Mouse (Mus musculus): ENCODE results near the gene 3110009E18Rik. TPM values are rescaled to one million over a fixed set of nuclear protein-coding genes. Genes with fewer than 3 reads are reported as not detected.

Gene 3110009E18Rik
- polyA plus RNA-seq, 1 experiment from 2014 or later = 16.6 TPM

GRCm38 (mm10) chr1:120203836-120204235 is 82.8 kb downstream of the 3110009E18Rik start:
- WGBS = 67% methylated on average over 5 of the region's 5 CpGs
- Histone ChIP-seq H3K27ac (no peak overlapping the region), H3K9ac (no peak overlapping the region), H3K27me3 (replicated peaks) (no peaks in the 10 kb centered on the region), H3K4me2 (no peak overlapping the region), H3K36me3 (no peaks in the 10 kb centered on the region), H3K9me3 (no peaks in the 10 kb centered on the region), H3K4me1 (0 out of 2 replicates have a peak, but pooled peaks cover 4% of the 10 kb centered on the region), H3K4me3 (replicated peaks) (no peak overlapping the region)
- ATAC-seq (ENCODE audit: insufficient read depth, low FRiP score, low read depth) = no peak

- Histone ChIP-seq H3K27me3 (replicated peaks) (no peaks in the 10 kb centered on the region), H3K4me1 (0 out of 2 replicates have a peak, but pooled peaks cover 4% of the 10 kb centered on the region), H3K9me3 (no peaks in the 10 kb centered on the region), H3K4me3 (replicated peaks) (no peak overlapping the region), H3K4me2 (no peak overlapping the region), H3K36me3 (no peaks in the 10 kb centered on the region), H3K27ac (no peak overlapping the region), H3K9ac (no peak overlapping the region)
- ATAC-seq (ENCODE audit: insufficient read depth, low FRiP score, low read depth) = no peak
- 74% methylated on average over 1 of the region's 1 CpGs for WGBS
Measured at GRCm38 (mm10) chr1:120204834-120205233, 83.8 kb downstream of the 3110009E18Rik start.

- Histone ChIP-seq H3K4me1 (0 out of 2 replicates have a peak, but pooled peaks cover 4% of the 10 kb centered on the region), H3K9ac (no peak overlapping the region), H3K4me3 (replicated peaks) (no peak overlapping the region), H3K9me3 (no peaks in the 10 kb centered on the region), H3K36me3 (no peaks in the 10 kb centered on the region), H3K27ac (no peak overlapping the region), H3K27me3 (replicated peaks) (no peaks in the 10 kb centered on the region), H3K4me2 (no peak overlapping the region)
- 65% methylated on average over 6 of the region's 6 CpGs for WGBS
- ATAC-seq (ENCODE audit: insufficient read depth, low FRiP score, low read depth) = no peak
Measured at GRCm38 (mm10) chr1:120207568-120207967, 86.6 kb downstream of the 3110009E18Rik start.

GRCm38 (mm10) chr1:120208502-120209230 is 87.7 kb downstream of the 3110009E18Rik start:
- Histone ChIP-seq H3K27ac (no peak overlapping the region), H3K4me3 (replicated peaks) (no peak overlapping the region), H3K36me3 (no peaks in the 10 kb centered on the region), H3K9ac (no peak overlapping the region), H3K9me3 (no peaks in the 10 kb centered on the region), H3K4me1 (0 out of 2 replicates have a peak, but pooled peaks cover 4% of the 10 kb centered on the region), H3K27me3 (replicated peaks) (no peaks in the 10 kb centered on the region), H3K4me2 (no peak overlapping the region)
- 80% methylated on average over 11 of the region's 11 CpGs for WGBS
- ATAC-seq (ENCODE audit: insufficient read depth, low FRiP score, low read depth) = no peak

- no peaks in the 10 kb centered on the region for H3K9me3 ChIP-seq
- WGBS = 51% methylated on average over 6 of the region's 6 CpGs
- H3K27ac ChIP-seq = no peak overlapping the region
- no peaks in the 10 kb centered on the region for H3K4me1 ChIP-seq
- H3K4me3 ChIP-seq (replicated peaks) = no peak overlapping the region
- no peaks in the 10 kb centered on the region for H3K27me3 ChIP-seq (replicated peaks)
- no peak overlapping the region for H3K4me2 ChIP-seq
- no peak for ATAC-seq (ENCODE audit: insufficient read depth, low FRiP score, low read depth)
- no peak overlapping the region for H3K9ac ChIP-seq
- H3K36me3 ChIP-seq = no peaks in the 10 kb centered on the region
Measured at GRCm38 (mm10) chr1:120220841-120221240, 99.9 kb downstream of the 3110009E18Rik start.

- Histone ChIP-seq H3K4me1 (no peaks in the 10 kb centered on the region), H3K9me3 (no peaks in the 10 kb centered on the region), H3K4me3 (replicated peaks) (no peak overlapping the region), H3K4me2 (no peak overlapping the region), H3K9ac (no peak overlapping the region), H3K27me3 (replicated peaks) (no peaks in the 10 kb centered on the region), H3K27ac (no peak overlapping the region), H3K36me3 (no peaks in the 10 kb centered on the region)
- WGBS = 49% methylated on average over 2 of the region's 2 CpGs
- ATAC-seq (ENCODE audit: insufficient read depth, low FRiP score, low read depth) = no peak
Measured at GRCm38 (mm10) chr1:120221285-120221684, 100.3 kb downstream of the 3110009E18Rik start.

- ATAC-seq (ENCODE audit: insufficient read depth, low FRiP score, low read depth) = no peak
- Histone ChIP-seq H3K27ac (no peak overlapping the region), H3K4me3 (replicated peaks) (no peak overlapping the region), H3K4me1 (no peaks in the 10 kb centered on the region), H3K9ac (no peak overlapping the region), H3K4me2 (no peak overlapping the region), H3K36me3 (no peaks in the 10 kb centered on the region), H3K9me3 (no peaks in the 10 kb centered on the region), H3K27me3 (replicated peaks) (no peaks in the 10 kb centered on the region)
- WGBS = 56% methylated on average over 4 of the region's 4 CpGs
Measured at GRCm38 (mm10) chr1:120223613-120224012, 102.6 kb downstream of the 3110009E18Rik start.

GRCm38 (mm10) chr1:120229723-120230471 is 108.9 kb downstream of the 3110009E18Rik start:
- H3K9me3 ChIP-seq = no peaks in the 10 kb centered on the region
- no peaks in the 10 kb centered on the region for H3K27me3 ChIP-seq (replicated peaks)
- H3K4me1 ChIP-seq = no peaks in the 10 kb centered on the region
- WGBS = 76% methylated on average over 10 of the region's 10 CpGs
- H3K4me2 ChIP-seq = no peak overlapping the region
- no peak overlapping the region for H3K9ac ChIP-seq
- no peaks in the 10 kb centered on the region for H3K36me3 ChIP-seq
- no peak for ATAC-seq (ENCODE audit: insufficient read depth, low FRiP score, low read depth)
- no peak overlapping the region for H3K27ac ChIP-seq
- no peak overlapping the region for H3K4me3 ChIP-seq (replicated peaks)

- no peaks in the 10 kb centered on the region for H3K4me1 ChIP-seq
- no peak overlapping the region for H3K27ac ChIP-seq
- 23% methylated on average over 6 of the region's 6 CpGs for WGBS
- no peak overlapping the region for H3K4me2 ChIP-seq
- H3K27me3 ChIP-seq (replicated peaks) = no peaks in the 10 kb centered on the region
- no peak overlapping the region for H3K4me3 ChIP-seq (replicated peaks)
- peak; percentile 69; the same call in 1 of the 2 replicates for ATAC-seq (ENCODE audit: insufficient read depth, low FRiP score, low read depth)
- no peaks in the 10 kb centered on the region for H3K9me3 ChIP-seq
- H3K9ac ChIP-seq = no peak overlapping the region
- H3K36me3 ChIP-seq = no peaks in the 10 kb centered on the region
Measured at GRCm38 (mm10) chr1:120231334-120231733, 110.3 kb downstream of the 3110009E18Rik start.

- WGBS = 57% methylated on average over 6 of the region's 6 CpGs
- no peaks in the 10 kb centered on the region for H3K36me3 ChIP-seq
- no peaks in the 10 kb centered on the region for H3K27me3 ChIP-seq (replicated peaks)
- no peak overlapping the region for H3K9ac ChIP-seq
- no peak overlapping the region for H3K4me3 ChIP-seq (replicated peaks)
- no peak for ATAC-seq (ENCODE audit: insufficient read depth, low FRiP score, low read depth)
- no peaks in the 10 kb centered on the region for H3K9me3 ChIP-seq
- no peaks in the 10 kb centered on the region for H3K4me1 ChIP-seq
- no peak overlapping the region for H3K4me2 ChIP-seq
- no peak overlapping the region for H3K27ac ChIP-seq
Measured at GRCm38 (mm10) chr1:120232170-120232569, 111.2 kb downstream of the 3110009E18Rik start.

- Histone ChIP-seq H3K36me3 (no peaks in the 10 kb centered on the region), H3K4me3 (replicated peaks) (no peak overlapping the region), H3K4me2 (no peak overlapping the region), H3K27ac (no peak overlapping the region), H3K27me3 (replicated peaks) (no peaks in the 10 kb centered on the region), H3K9me3 (no peaks in the 10 kb centered on the region), H3K4me1 (no peaks in the 10 kb centered on the region), H3K9ac (no peak overlapping the region)
- WGBS = 90% methylated on average over 6 of the region's 6 CpGs
- no peak for ATAC-seq (ENCODE audit: insufficient read depth, low FRiP score, low read depth)
Measured at GRCm38 (mm10) chr1:120235631-120236215, 114.7 kb downstream of the 3110009E18Rik start.

GRCm38 (mm10) chr1:120236424-120236823 is 115.4 kb downstream of the 3110009E18Rik start:
- Histone ChIP-seq H3K4me1 (no peaks in the 10 kb centered on the region), H3K4me2 (no peak overlapping the region), H3K9ac (no peak overlapping the region), H3K4me3 (replicated peaks) (no peak overlapping the region), H3K27ac (no peak overlapping the region), H3K27me3 (replicated peaks) (no peaks in the 10 kb centered on the region), H3K9me3 (no peaks in the 10 kb centered on the region), H3K36me3 (no peaks in the 10 kb centered on the region)
- no peak for ATAC-seq (ENCODE audit: insufficient read depth, low FRiP score, low read depth)
- WGBS = 68% methylated on average over 14 of the region's 14 CpGs

All from stomach, embryonic 15.5 days (tissue).